Mouse (Mus musculus) Patski (cell line): ENCODE results near the gene 2210408I21Rik. TPM values are rescaled to one million over a fixed set of nuclear protein-coding genes. Genes with fewer than 3 reads are reported as not detected.
A peak's percentile ranks its signal among the peaks of the same experiment; 100 is the strongest.

Source experiments
- ATAC-seq: fragments of 100-300 bp; one replicate; pipeline ENCODE4 v1.8.0; 2021
- CTCF ChIA-PET: fragments of 350-600 bp; sonication (Branson Sonifier 250); formaldehyde crosslinking; loops from one replicate; lab custom pipeline; 2022; ENCODE audit warnings: inconsistent platforms; lab: Charles Lee
- POLR2A ChIA-PET: fragments of 350-600 bp; sonication (Branson Sonifier 250); formaldehyde crosslinking; loops from one replicate; lab custom pipeline; 2022; ENCODE audit warnings: antibody characterized with exemption, inconsistent platforms; lab: Charles Lee
- DNase-seq: peaks from one replicate; pipeline ENCODE4 v3.0.0-alpha.2; 2011; ENCODE audit warnings: low read depth, low spot score
- H3K27me3 ChIP-seq: fragments of 371-371 bp; one replicate; pipeline ENCODE4 v1.5.1; 2021
- CTCF ChIP-seq: fragments of 100-300 bp; IDR thresholded peaks from one replicate; pipeline ENCODE4 v1.5.1; 2021
- in situ Hi-C: fragments of 300-500 bp; cut with MboI; formaldehyde crosslinking; loops from 3 replicates; pipeline ENCODE4 v1.11.1; 2018; ENCODE audit warnings: low pct_unique_long_range_greater_than_20kb, mixed read lengths
- polyA plus RNA-seq: library from polyadenylated mRNA; unstranded; gene quantifications from one replicate; pipeline ENCODE4 v1.2.3, GENCODE M21; 2021

2210408I21Rik gene
- polyA plus RNA-seq, 1 experiment from 2014 or later: 3.6 TPM

DNA sequence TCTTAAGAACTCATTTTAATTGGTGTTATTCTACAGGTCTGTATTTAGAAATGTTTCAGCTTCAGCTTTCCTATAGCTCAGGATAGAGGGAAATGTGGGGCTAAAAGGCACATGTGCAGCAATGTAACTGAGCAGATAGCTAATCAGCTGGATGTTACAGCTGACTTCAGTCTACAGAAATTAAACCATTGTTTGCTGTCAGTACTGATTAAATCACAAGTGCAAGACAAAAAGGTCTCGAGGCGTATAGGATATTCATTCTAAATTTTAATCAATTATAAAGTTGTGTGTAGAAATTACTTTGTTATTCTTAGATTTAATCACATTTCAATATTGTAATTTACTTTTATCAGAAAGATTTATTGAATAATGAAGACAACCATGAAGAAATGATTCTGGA, 56.9 kb downstream of the 2210408I21Rik start:
- no peak for DNase-seq
- TF ChIP-seq CTCF: no peak
- ChIA-PET CTCF (no interaction called here), POLR2A (no interaction called here)
- in situ Hi-C loops: no loop called here
- no peaks in the 10 kb centered on the region for H3K27me3 ChIP-seq
- no peak for ATAC-seq

DNA sequence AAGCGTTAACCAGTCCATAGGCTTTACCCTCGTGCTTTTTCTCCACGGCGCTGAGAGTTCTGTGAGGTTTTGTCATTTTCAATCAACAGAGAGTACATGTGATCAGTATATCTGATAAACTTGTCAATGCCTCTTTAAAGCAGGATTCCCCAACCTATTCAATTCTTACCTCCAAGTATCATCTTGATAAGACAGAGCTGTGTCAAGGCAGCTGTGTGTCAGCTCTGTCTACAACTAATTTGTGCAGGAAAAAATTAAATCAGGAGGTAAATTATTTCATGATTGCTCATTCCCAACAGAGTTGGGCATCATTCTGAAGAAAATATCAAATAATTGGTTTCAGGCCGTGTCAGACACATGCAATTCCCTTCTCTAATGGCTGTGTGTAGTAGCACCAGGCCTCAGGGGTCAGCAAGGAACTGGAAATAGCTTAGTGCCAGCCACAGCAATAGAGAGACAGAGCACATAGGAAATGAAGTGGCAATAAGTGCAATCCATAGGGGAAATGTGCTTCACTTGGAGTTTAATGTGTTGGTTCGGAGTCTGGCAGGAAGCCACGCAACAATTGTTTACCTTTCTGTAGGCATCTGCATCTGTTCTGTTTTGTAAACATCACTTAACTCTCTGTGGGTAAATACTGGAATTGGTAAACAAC, 73.6 kb downstream of the 2210408I21Rik start:
- CTCF ChIA-PET: no interaction called here
- DNase-seq: no peak
- POLR2A ChIA-PET: no interaction called here
- no peak for TF ChIP-seq CTCF
- H3K27me3 ChIP-seq: no peaks in the 10 kb centered on the region
- in situ Hi-C loops: no loop called here
- no peak for ATAC-seq

DNA sequence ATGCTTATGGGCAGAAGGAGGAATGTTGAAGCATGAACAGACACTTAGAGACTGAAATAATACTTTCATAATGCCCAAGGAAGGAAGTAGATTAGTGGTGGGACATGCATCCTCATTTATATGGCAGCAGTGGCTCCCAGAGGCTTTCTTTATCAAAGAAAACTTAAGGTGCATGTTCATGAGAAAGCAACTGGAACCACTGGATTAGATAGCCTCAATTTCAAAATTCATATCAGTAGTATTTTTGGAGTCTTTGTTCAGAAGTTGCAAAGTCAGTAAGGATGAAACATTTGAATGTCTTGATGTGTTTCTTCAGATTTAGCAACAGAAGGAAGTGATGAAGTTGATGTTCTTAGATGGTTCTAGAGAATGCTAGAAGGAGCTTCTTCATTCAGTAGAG, 77.9 kb downstream of the 2210408I21Rik start:
- no peak for TF ChIP-seq CTCF
- POLR2A ChIA-PET: no interaction called here

DNA sequence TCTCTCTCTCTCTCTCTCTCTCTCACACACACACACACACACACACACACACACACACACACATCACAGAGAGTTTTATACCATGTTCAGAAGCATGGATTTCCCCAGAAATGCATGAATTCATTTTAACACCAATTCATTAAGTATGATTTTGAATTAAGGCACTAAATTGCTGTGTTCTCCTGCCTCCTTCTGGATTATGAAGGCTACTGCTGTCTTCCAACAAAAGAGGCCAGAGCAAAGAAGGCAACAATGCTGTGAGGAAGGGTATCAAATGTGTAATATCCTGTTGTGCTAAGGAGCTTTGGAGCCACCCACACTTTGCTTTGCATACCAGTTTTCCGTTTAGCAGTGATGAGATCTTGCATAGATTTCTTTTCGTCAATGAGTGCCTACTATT, 80.1 kb downstream of the 2210408I21Rik start:
- DNase-seq (no peak), ATAC-seq (no peak)
- H3K27me3 ChIP-seq: no peaks in the 10 kb centered on the region
- POLR2A ChIA-PET: no interaction called here
- peak; percentile 39 for TF ChIP-seq CTCF
- CTCF ChIA-PET: no interaction called here
- in situ Hi-C loops: loop anchor here (10.0 kb wide), 1 partner anchor 251 kb away; no protein-coding TSS in a partner anchor

More for the DNA sequence above, 77.9 kb downstream of the 2210408I21Rik start:
- CTCF ChIA-PET: no interaction called here
- DNase-seq (no peak), ATAC-seq (no peak)
- in situ Hi-C loops: loop anchor here (10.0 kb wide), 1 partner anchor 248 kb away; no protein-coding TSS in a partner anchor
- no peaks in the 10 kb centered on the region for H3K27me3 ChIP-seq

DNA sequence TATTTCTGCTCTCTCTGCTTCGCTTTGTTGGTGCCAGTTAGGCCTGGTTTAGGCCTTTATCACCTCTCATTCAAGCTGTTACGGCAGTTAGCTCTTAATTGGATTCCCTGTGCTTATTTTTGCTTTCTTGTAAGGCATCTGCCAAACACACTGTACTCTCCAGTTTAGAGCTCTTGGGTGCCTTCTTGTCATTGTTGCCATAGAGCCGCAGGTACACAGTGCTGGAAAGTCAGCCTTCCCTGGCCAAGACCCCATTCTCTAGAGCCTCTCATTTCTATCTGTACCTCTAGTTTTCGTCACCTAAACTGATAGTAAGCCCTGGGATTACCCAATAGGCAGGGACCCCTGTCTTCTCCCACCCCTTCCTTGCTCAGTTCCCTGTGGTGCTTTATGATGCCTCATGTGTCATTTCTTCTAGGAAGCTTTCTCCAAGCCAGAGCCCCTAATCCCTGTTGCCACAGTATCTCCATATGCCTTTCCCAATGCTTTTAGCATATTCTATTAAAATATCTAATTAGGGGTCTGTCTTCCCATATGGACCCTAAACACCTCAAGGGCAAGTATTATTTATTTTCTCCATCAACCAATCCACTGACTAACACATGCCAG, 82.4 kb downstream of the 2210408I21Rik start:
- ATAC-seq (no peak), DNase-seq (no peak)
- in situ Hi-C loops: loop anchor here (10.0 kb wide), 1 partner anchor 253 kb away; no protein-coding TSS in a partner anchor
- POLR2A ChIA-PET: no interaction called here
- TF ChIP-seq CTCF: no peak
- no peaks in the 10 kb centered on the region for H3K27me3 ChIP-seq
- CTCF ChIA-PET: interaction anchor here (0.7 to 1.8 kb wide), 3 partner anchors 10 to 27 kb away, joined by 3 to 6 read pairs (median 4); no protein-coding TSS in a partner anchor

DNA sequence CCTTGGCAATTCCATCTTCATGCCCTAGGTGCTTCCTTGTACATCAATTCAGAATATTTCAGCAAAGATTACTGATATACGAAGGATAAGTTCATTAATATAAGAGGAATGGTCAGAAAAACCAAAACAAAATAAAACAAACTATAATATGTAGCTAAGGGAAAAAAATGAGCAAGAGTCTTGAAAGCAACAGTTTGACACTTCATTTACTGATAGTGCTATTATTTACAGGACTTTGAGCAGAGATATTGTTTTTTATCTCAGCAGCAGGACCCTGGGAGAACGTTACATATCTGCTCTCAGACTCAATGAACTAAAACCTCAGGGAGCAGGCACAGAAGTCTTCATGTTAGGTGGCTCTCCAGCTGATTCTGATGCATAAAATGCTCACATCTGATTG, 85.7 kb downstream of the 2210408I21Rik start:
- no peak for TF ChIP-seq CTCF
- ATAC-seq: no peak
- ChIA-PET CTCF (interaction anchor here (1.1 kb wide), 1 partner anchor 10 kb away, joined by 5 read pairs; no protein-coding TSS in a partner anchor), POLR2A (no interaction called here)
- DNase-seq: no peak
- in situ Hi-C loops: no loop called here
- H3K27me3 ChIP-seq: no peaks in the 10 kb centered on the region

DNA sequence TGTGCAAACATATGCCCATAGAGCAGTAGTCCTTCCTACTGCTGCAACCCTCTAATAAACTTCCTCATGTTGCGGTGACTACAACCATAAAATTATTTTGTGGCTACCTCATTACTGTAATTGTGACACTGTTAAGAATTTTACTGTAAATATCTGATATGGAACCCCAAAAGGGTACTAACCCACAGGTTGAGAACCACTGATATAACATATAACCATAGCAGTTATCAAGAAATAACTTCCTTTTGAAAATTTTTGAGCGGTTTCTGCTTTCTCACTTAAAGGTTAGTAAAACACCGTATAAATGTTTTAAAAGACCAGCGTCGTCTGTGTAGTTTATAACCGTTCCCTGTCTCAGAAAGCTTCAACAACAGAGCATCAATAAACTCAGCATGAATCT, 121.2 kb downstream of the 2210408I21Rik start:
- in situ Hi-C loops: no loop called here
- POLR2A ChIA-PET: no interaction called here
- CTCF ChIA-PET: no interaction called here
- ATAC-seq: no peak
- TF ChIP-seq CTCF: no peak
- DNase-seq: no peak
- H3K27me3 ChIP-seq: no peaks in the 10 kb centered on the region

DNA sequence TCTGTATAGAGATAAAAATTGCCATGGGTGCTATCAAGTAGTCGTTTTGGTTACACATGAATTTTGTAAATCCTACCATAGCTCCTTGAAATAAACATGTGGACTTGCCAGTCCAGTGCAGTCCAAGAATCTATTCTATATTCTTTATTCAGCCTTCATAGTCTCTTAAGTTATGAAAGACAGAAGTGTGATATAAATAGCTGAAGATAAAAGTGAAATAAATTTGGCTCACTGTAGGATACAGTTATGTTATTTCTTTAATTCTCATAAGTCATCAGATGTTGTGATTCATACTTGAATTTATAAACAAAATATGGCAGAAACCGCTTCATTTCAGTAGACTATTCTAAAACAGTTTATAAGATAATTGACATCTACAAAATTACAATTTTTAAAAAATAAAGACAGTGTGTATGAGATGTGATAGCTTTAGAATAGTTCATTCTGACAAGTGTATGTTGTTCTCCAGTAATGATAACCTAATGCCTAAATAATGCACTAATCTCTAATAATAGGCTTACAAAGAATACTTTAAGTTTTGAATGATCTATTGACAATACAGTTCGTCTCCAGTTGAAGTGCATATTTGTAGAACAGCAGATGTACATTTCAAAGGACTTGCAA, 127.5 kb downstream of the 2210408I21Rik start:
- in situ Hi-C loops: no loop called here
- ATAC-seq (no peak), DNase-seq (no peak)
- CTCF ChIA-PET: interaction anchor here (1.8 kb wide), 1 partner anchor 17 kb away, joined by 6 read pairs; no protein-coding TSS in a partner anchor
- no peak for TF ChIP-seq CTCF
- no peaks in the 10 kb centered on the region for H3K27me3 ChIP-seq
- POLR2A ChIA-PET: no interaction called here

DNA sequence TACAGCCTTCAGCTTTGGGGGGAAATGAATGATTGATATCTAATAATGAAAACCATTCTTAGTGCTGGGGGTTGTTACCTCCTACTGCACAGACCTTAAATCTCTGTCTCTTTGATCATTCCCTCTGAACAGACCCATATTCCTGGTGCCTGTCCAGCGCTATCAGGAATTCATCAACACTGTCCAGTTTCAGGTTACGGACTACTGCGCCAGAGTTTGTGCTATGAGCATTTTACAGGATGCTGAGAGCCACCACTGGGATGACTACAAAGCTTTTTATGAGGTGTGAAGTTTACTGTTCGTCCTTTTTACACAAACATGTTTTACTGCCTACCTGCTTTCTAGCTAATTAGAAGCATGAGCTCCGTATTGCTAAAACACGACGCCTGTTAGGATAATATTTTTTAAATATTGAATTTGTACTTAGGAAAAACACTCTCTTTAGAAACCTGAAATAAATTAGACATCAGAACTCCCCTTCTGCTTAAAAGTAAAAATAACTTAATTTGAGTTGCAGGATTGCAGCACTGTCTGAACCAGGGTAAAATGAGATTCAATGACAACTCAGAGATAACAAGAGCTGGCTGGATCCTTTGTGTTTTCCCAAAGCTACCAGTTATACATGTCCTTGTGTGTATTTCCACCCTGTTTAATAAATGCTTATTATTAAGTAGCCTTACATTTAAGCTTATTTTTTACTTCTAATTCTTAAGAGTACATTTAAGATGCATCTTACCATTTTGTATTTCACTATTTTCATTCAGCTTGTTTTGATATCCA, 128.2 kb downstream of the 2210408I21Rik start:
- DNase-seq (no peak), ATAC-seq (no peak)
- H3K27me3 ChIP-seq: no peaks in the 10 kb centered on the region
- in situ Hi-C loops: no loop called here
- POLR2A ChIA-PET: no interaction called here
- TF ChIP-seq CTCF: no peak
- CTCF ChIA-PET: interaction anchor here (1.8 kb wide), 1 partner anchor 18 kb away, joined by 6 read pairs; no protein-coding TSS in a partner anchor

DNA sequence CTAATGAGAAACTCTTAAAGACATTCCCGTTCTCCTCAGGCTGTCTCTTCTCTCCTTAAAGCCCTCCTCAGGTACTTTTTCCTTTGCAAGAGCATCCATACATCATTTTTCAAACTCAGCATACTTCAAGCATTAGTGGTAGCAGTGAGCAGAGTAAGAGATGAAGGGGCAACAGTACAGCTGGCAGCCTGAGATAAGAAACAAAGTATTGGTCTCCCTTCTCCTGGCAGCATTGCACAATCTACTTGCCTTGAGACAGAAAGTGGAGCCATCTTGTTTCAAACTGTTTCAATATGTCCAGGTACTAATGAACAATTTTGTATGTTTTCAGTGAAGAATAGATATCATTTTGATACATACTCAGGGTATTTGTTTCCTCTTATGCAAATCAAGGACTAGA, 129.1 kb downstream of the 2210408I21Rik start:
- no peak for TF ChIP-seq CTCF
- ChIA-PET CTCF (no interaction called here), POLR2A (no interaction called here)
- in situ Hi-C loops: no loop called here
- no peaks in the 10 kb centered on the region for H3K27me3 ChIP-seq
- DNase-seq (no peak), ATAC-seq (no peak)
